Mouse (Mus musculus): ENCODE results near the gene Spock1.

Spock1 gene

DNA sequence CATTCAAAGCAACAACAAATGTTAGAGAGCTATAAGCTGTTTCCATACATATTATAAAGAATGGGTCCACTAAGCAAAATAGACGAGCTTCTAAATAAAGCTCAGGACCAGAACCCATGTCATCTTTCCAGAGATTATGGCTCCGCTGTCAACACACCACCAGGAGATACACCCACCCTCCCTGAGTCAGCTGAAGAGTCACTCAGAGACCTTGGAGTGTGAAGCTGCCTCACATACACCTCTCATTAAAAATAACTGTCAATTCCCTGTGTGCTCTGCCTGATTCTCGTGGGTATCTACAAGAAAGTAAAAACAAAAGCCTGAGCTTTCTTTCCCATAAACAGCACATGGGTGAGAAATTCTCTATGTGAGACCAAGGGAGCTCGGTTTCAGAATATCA, 43.1 kb downstream of the Spock1 start:
- DNase-seq (ENCODE audit: low spot score) = no peak

DNA sequence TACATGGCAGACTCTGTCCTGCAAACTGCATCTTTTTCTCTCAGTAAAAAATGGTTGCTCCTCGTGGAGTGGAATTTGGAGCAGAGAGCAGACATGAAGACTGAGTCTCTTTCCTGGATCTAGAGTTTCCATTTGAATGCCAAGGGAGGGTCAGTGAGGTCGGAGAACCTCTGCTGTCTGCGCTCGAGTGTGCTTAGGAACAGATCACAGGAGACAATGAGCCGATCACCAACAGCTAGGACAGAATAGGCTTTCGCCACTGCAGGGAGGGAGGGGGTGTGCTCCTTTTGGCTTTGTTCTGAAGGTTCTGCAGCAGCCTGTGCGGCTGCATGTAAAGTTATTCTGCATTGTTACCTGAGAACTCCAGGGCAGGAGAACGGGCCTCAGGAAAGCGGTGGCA, 49.6 kb downstream of the Spock1 start:
- DNase-seq (ENCODE audit: low spot score) = no peak

DNA sequence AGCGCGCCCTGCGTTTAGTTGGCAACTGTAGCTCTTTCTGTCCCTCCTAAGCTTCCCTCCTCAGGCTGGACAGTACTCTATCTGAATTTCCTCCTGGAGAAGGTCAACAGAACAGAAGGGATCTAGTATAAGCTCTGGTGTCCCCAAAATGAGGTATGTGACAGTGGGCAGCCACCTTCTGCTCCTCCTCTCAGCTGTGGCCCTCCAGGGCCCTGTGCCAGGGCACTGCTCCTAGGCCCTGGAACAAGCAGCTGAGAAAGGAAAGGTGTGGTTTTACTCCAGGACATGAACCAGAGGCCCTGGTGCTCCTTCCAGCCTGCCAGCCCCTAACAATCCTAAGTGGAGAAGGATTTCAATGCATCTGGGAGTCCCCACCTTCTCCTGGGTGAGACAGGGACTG, 51.1 kb downstream of the Spock1 start:
- no peak for DNase-seq (ENCODE audit: low spot score)

GRCm38 (mm10) chr13:57856311-57856853, 51.8 kb downstream of the Spock1 start:
- no peak for DNase-seq (ENCODE audit: low spot score)

GRCm38 (mm10) chr13:57855766-57856165, 52.4 kb downstream of the Spock1 start:
- no peak for DNase-seq (ENCODE audit: low spot score)

- DNase-seq (ENCODE audit: low spot score) = no peak
These were observed 53.7 kb downstream of the Spock1 start for GRCm38 (mm10) chr13:57854416-57854815.

DNA sequence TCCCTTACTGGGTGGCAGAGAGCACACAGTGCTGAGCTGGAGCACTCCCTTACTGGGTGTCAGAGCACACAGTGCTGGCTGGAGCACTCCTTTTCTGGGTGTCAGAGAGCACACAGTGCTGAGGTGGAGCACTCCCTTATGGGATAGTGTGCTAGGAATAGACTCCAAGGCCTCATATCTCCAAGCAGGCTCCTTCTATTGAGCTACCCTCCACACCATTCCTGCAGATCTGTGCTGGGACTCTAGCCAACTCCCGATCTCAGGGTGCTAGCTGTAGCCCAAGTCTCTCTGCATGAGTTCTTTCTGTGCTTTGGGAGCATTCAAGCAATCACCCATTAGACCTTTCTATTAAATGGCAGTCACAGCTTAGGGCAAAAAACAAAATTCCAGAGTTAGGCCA, 54.5 kb downstream of the Spock1 start:
- DNase-seq (ENCODE audit: low spot score) = no peak

DNA sequence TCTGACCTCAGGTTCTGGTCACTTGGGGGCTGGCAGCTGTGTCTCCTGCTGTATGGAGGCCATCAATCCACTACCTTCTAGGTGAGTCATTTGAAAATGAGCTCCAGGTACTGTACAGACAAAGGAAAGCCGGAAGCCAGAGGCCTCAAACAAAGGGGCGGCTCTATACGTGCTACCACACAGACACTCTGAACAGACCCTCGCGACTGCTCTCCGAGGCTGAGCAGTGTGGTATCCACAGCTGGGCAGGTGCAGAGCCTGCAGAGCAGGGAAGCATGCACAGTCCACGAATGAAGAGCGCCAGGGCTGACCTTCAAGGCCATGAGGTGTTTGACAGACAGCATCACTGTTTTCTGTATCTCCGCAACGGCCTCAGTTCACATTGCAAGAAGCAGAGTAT, 55.0 kb downstream of the Spock1 start:
- no peak for DNase-seq (ENCODE audit: low spot score)

DNA sequence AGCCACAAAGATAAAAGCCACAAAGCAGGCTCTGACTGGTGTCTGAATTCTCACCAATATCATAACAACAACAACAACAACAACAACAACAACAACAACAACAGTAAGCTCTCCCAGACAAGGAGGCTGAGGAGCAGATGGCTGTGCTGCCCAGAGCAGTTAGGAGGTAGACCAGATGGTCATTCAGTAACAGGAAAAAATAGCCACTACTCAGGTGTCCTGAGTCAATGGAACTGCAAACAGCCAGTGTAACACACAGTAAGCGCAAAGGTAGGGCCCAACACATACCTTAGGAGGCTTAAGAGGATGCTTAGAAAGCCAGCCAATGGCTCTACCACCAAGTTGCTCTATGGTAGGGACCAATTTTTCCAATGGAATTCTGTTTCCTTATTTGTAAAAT, 59.2 kb downstream of the Spock1 start:
- DNase-seq (ENCODE audit: low spot score) = no peak

- DNase-seq (ENCODE audit: low spot score) = no peak
These were observed 61.0 kb downstream of the Spock1 start for GRCm38 (mm10) chr13:57847101-57847500.

DNA sequence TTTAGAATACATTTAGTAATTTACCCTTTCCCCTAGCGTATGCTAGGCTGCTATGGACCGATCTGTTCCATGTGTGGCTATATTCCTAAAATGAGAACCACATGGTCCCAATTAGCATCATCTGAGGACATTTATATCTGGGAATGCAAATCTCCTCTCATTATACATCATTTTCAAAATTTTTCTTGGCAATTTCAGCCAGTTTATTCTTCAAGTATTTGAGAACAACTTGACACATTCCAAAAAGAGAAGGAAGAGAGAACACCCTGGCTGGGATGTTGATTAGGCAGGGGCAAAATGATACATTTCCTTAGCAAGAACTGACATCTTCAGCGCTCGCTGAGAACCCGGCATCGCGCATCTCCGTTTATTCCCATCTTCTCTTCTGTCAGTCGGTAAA, 61.7 kb downstream of the Spock1 start:
- no peak for DNase-seq (ENCODE audit: low spot score)

GRCm38 (mm10) chr13:57841141-57841848, 66.8 kb downstream of the Spock1 start:
- DNase-seq (ENCODE audit: low spot score) = no peak

DNA sequence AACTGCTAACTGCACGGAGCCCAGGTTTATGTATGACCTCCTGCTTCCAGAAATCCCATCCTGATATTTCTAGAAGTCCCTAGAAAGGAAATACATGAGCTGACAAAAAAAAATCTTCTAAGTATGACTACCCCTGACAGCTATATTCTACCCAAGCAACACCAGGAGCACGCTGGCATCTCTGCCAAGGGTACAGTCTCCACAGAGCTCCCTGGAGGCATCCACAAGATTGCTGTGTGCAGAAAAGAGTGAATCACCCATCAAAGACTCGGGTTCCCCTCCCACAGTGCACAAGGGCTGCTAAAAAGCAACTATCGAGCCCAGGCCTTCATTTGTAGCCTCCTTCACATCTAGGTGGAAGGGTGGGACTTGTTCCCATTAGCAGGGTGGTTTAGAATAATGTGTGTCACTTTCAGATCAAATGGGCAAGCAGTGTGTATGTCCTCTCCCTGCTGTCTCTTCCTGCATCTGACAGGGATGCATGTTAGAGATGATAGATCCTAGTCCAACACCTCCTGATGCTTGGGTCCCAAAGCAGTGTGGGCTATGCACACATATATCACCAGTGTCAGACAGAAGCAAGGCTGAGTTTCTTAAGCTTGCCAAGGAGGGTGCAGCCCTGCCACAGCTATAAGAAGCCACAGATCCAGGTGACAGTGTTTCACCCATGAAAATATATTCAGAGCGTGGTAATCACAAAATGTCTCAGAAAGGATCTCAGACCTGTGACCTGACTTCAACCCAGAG, 70.3 kb downstream of the Spock1 start:
- no peak for DNase-seq (ENCODE audit: low spot score)

DNA sequence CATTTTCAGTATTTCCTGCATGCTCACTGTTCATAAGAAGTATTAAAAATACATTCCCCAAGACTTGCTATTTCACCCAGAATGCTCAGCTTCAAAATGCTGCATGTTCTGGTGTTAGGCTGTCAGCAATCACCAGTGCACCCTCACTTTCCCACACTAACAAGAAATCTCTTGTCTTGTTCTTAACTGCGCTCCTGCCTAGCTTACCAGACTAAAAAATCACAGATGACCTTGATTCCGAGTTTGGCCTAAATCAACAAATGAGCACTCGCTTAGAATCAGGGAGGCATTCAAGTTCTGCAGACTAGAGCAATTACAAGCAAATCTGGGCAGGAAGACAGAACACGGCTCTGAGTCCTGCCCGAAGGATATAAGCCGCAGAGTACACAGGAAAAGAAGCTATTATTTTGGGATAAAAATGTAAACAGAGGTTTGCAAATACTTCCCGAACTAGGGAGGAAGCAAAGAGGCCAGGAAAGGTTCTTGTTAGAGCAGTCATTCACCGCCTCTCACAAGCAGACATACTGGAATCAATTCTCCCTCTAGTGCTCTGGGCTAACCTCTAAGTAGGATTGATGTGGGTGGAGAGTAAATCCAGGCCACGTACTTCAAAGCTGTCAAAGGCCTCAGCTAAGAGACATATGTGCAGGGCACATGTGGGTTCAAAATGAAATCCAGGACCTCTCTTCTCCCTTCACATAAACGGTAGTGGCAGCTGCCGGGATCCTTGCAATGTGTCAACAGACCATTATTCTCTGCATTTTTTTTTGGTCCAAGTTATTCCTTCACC, 76.6 kb downstream of the Spock1 start:
- DNase-seq (ENCODE audit: low spot score) = no peak

GRCm38 (mm10) chr13:57830896-57831295, 77.2 kb downstream of the Spock1 start:
- no peak for DNase-seq (ENCODE audit: low spot score)

DNA sequence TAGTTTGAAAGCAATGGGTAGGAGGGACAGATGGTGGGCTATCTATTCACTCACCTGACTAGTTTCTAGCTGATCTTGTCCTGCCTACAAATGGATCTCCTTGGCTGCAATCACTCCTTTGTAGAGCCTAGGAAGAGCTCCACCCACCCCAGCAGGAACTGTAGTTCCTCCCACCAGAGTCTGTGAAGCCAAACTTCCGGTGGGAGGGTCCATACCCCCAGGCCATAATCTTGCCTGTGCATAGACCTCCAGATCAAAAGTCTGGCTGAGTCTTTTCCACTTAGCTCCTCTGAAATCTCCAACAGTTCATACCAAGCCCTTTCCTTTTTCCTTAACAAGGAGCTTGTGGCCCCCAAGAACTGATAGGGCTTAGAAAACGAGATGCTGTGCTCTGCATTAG, 78.0 kb downstream of the Spock1 start:
- no peak for DNase-seq (ENCODE audit: low spot score)

DNA sequence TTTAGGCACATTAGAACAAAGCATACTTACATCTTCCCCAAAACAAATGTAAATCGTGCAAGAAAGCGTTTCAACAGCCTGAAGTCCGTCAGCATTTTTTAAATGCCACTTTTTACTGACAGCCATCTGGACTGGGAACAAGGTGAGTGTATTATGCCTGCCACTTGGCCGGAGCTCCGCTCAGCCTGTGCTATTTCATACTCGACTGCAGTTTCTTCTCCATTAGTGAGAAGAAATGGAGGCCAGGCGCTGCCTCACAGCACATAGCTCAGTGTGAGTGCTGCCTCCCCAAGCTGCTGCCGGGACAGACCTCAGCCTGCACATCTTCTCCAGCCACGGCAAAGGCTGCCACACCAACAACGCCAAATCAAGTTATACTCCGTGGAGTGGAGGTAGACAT, 91.9 kb downstream of the Spock1 start:
- no peak for DNase-seq (ENCODE audit: low spot score)

GRCm38 (mm10) chr13:57812643-57813042, 95.5 kb downstream of the Spock1 start:
- no peak for DNase-seq (ENCODE audit: low spot score)

- no peak for DNase-seq (ENCODE audit: low spot score)
These were observed 96.9 kb downstream of the Spock1 start for GRCm38 (mm10) chr13:57811253-57811652.

- no peak for DNase-seq (ENCODE audit: low spot score)
These were observed 97.3 kb downstream of the Spock1 start for GRCm38 (mm10) chr13:57810816-57811215.

DNA sequence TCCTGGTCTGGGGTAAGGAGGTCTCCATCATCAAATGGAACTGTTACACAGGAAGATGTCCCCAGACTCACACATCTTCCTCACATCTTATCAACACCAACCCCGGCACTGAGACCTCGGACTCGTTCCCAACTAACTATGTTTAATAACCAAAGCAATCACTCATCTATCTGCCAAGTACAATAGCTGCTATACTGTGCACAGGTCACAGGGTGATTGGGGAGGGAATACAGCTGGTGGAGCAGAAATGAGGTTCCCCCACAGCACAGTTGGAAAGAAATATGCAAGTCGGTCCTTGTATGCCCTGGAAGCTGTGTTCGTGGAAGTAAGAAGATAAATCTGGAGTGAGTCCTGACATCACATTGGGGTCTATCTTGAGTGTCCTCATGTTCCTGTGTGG, 98.0 kb downstream of the Spock1 start:
- DNase-seq (ENCODE audit: low spot score) = no peak

DNA sequence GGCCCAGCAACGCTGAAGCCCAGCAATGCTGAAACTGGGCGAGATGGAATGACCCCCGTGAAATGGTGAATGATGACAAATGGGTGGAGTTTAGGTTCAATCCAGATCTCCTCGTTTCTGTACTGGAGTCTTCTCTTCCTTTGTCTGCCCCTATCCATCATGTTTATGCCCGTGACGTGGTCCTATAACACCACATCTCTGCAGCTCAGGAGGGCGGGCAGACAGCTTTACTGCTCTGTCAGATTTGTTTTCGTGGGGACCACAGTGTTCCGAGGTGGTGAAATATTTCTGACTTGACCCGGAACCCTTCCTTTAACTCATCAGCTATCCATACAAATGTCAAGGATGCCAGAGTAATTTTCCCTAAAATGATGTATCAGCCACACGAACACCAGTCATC, 98.5 kb downstream of the Spock1 start:
- DNase-seq (ENCODE audit: low spot score) = no peak

- no peak for DNase-seq (ENCODE audit: low spot score)
These were observed 101.3 kb downstream of the Spock1 start for GRCm38 (mm10) chr13:57806816-57807215.
